Comparison of ENCODE assay signal across 18 mouse cellular contexts in the genomic region with DNA sequence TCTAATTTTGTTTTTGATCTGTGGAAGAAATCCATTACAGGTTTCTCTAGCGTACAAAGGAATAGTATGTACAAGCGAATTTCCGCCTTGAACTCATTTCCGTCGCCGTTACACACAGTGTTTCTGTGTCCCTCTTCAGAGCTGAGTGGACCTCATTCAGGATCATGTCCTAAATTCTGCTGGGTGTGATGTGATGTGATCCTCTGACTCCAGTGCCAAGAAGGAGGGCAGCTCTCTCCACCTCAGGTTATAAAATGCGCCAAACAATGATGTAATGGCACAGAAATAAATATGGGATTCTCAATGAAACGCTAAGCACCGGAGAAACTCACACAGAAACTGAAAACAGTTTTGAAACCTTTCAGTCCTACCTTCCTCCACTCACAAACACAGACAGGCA. TPM values are rescaled to one million over a fixed set of nuclear protein-coding genes. Genes with fewer than 3 reads are reported as not detected.
DNase-seq lines count a peak whose midpoint lies in the region; ATAC-seq and TF ChIP-seq lines count a peak whose summit lies in the region.
"Had no signal": no experiment of that assay in that cellular context is flagged by ENCODE, and none has a peak within 500 bp of the region (broad histone marks: within the 10 kb centered on the region; RNA-seq: fewer than 3 reads in every experiment).

No protein-coding gene starts in this region.

- H3K4me2 ChIP-seq in heart, embryonic 13.5 days, result no peak overlapping the region
- no peak overlapping the region for H3K4me2 ChIP-seq in heart, embryonic 11.5 days
- peak overlapping the region; percentile 51 for H3K4me2 ChIP-seq in myocyte (ENCODE audit: low read depth)
- H3K4me2 ChIP-seq in midbrain, postnatal 0 days (ENCODE audit: low read depth, low read length, poor library complexity, severe bottlenecking), result no peak overlapping the region
- H3K4me2 ChIP-seq: embryonic facial prominence, embryonic 12.5 days; kidney, embryonic 15.5 days; liver, embryonic 12.5 days; lung, embryonic 15.5 days; midbrain, embryonic 11.5 days had no signal

- DNase-seq in brain, adult 2 months (ENCODE audit: low read depth, low spot score), result peak; percentile 46
- peak; percentile 34 to 36 for DNase-seq in heart, postnatal 10 days
- DNase-seq in midbrain, postnatal 0 days (ENCODE audit: low spot score), result no peak
- DNase-seq in right cerebral cortex, postnatal 25 days, result no peak
- DNase-seq: adrenal gland, adult 2 months; cerebellum, postnatal 36 days; forebrain, postnatal 0 days; thymus, adult 18-20 months had no signal

- WGBS in heart, embryonic 13.5 days, result 75% methylated on average over 9 of the region's 9 CpGs
- WGBS in heart, embryonic 11.5 days (ENCODE audit: insufficient replicate concordance), result 89% methylated on average over 9 of the region's 9 CpGs
- WGBS in midbrain, postnatal 0 days, result 94% methylated on average over 9 of the region's 9 CpGs

- no peak overlapping the region for H3K9ac ChIP-seq in heart, embryonic 13.5 days
- H3K9ac ChIP-seq in heart, embryonic 11.5 days (ENCODE audit: low read depth, low read length), result no peak overlapping the region
- H3K9ac ChIP-seq in midbrain, postnatal 0 days (replicated peaks; ENCODE audit: low read length, poor library complexity, severe bottlenecking), result no peak overlapping the region
- H3K9ac ChIP-seq: embryonic facial prominence, embryonic 12.5 days; forebrain, postnatal 0 days; kidney, embryonic 15.5 days; liver, embryonic 12.5 days; lung, embryonic 15.5 days had no signal

- no peak for TF ChIP-seq POLR2A in myocyte (IDR thresholded peaks at IDR 0.05; ENCODE audit: insufficient read length, low read depth)

- no peaks in the 10 kb centered on the region for H3K27me3 ChIP-seq in heart, embryonic 13.5 days (replicated peaks)
- H3K27me3 ChIP-seq in heart, embryonic 11.5 days (ENCODE audit: control insufficient read depth, insufficient read depth, low read length), result no peaks in the 10 kb centered on the region
- no peaks in the 10 kb centered on the region for H3K27me3 ChIP-seq in myocyte (ENCODE audit: control insufficient read depth, insufficient read depth, insufficient read length)
- H3K27me3 ChIP-seq in midbrain, postnatal 0 days (ENCODE audit: insufficient read depth, low read length), result no peaks in the 10 kb centered on the region
- H3K27me3 ChIP-seq: embryonic facial prominence, embryonic 12.5 days; kidney, embryonic 15.5 days; lung, embryonic 15.5 days had no signal

- no peak for TF ChIP-seq CTCF in midbrain, postnatal 0 days (IDR thresholded peaks at IDR 0.05)

- no peaks in the 10 kb centered on the region for H3K36me3 ChIP-seq in heart, embryonic 13.5 days
- no peaks in the 10 kb centered on the region for H3K36me3 ChIP-seq in heart, embryonic 11.5 days (ENCODE audit: control insufficient read depth, insufficient read depth, low read length)
- H3K36me3 ChIP-seq in myocyte (ENCODE audit: control insufficient read depth, insufficient read depth), result no peaks in the 10 kb centered on the region
- no peaks in the 10 kb centered on the region for H3K36me3 ChIP-seq in midbrain, postnatal 0 days (ENCODE audit: insufficient read depth, low read length)
- H3K36me3 ChIP-seq: embryonic facial prominence, embryonic 12.5 days; G1E; kidney, embryonic 15.5 days; liver, embryonic 12.5 days; lung, embryonic 15.5 days had no signal

- H3K4me1 ChIP-seq in heart, embryonic 13.5 days, result peaks cover 21% of the 10 kb centered on the region
- H3K4me1 ChIP-seq in heart, embryonic 11.5 days (ENCODE audit: control insufficient read depth, insufficient read depth, low read length), result peaks cover 4% of the 10 kb centered on the region; the same call in 1 of the 2 replicates
- no peaks in the 10 kb centered on the region for H3K4me1 ChIP-seq in midbrain, postnatal 0 days (ENCODE audit: insufficient read depth, low read length)
- H3K4me1 ChIP-seq: embryonic facial prominence, embryonic 12.5 days; kidney, embryonic 15.5 days; lung, embryonic 15.5 days had no signal

- H3K27ac ChIP-seq in heart, embryonic 13.5 days (replicated peaks), result 0 out of 2 replicates have a peak overlapping the region, but pooled peaks have one; percentile 53
- H3K27ac ChIP-seq in heart, embryonic 11.5 days (ENCODE audit: low read depth, low read length), result no peak overlapping the region
- H3K27ac ChIP-seq in midbrain, postnatal 0 days (ENCODE audit: low read depth, low read length), result no peak overlapping the region
- H3K27ac ChIP-seq: embryonic facial prominence, embryonic 12.5 days; kidney, embryonic 15.5 days; liver, embryonic 12.5 days; lung, embryonic 15.5 days; macrophage had no signal

- no peak overlapping the region for H3ac ChIP-seq in myocyte (ENCODE audit: control insufficient read depth, insufficient read length)

- ATAC-seq in heart, embryonic 13.5 days (ENCODE audit: extremely low read depth, insufficient number of reproducible peaks, low FRiP score, low TSS enrichment), result no peak
- no peak for ATAC-seq in heart, embryonic 11.5 days (replicated peaks; ENCODE audit: insufficient number of reproducible peaks, low FRiP score, low TSS enrichment)
- ATAC-seq in midbrain, postnatal 0 days (ENCODE audit: low FRiP score), result no peak
- ATAC-seq: forebrain, postnatal 0 days; liver, embryonic 12.5 days had no signal

- H3K4me3 ChIP-seq in heart, embryonic 13.5 days, result no peak overlapping the region
- no peak overlapping the region for H3K4me3 ChIP-seq in heart, embryonic 11.5 days (ENCODE audit: low read depth, low read length)
- H3K4me3 ChIP-seq in myocyte, result no peak overlapping the region
- no peak overlapping the region for H3K4me3 ChIP-seq in midbrain, postnatal 0 days (ENCODE audit: low read depth, low read length)
- H3K4me3 ChIP-seq: embryonic facial prominence, embryonic 12.5 days; kidney, embryonic 15.5 days; liver, embryonic 12.5 days; lung, embryonic 15.5 days had no signal

- no peaks in the 10 kb centered on the region for H3K79me2 ChIP-seq in myocyte (ENCODE audit: control insufficient read depth, insufficient read depth)

- no peaks in the 10 kb centered on the region for H3K9me3 ChIP-seq in heart, embryonic 13.5 days
- no peaks in the 10 kb centered on the region for H3K9me3 ChIP-seq in heart, embryonic 11.5 days (replicated peaks; ENCODE audit: control insufficient read depth, low read length)
- H3K9me3 ChIP-seq in midbrain, postnatal 0 days (ENCODE audit: low read length), result no peaks in the 10 kb centered on the region
- H3K9me3 ChIP-seq: embryonic facial prominence, embryonic 12.5 days; G1E; kidney, embryonic 15.5 days; liver, embryonic 12.5 days; lung, embryonic 15.5 days had no signal

- intact Hi-C loops in heart, postnatal 10 days (cut with DNase I), result no loop called here

TF ChIP-seq in myocyte, 11 proteins besides CTCF, POLR2A, EP300 and RAD21:
- no peak for TF ChIP-seq TCF12 (IDR thresholded peaks at IDR 0.05; ENCODE audit: insufficient read depth, poor library complexity, severe bottlenecking)
- 0 out of 2 replicates have a peak, but pooled peaks have one; percentile 28 for TF ChIP-seq CEBPB (IDR thresholded peaks at IDR 0.05; ENCODE audit: insufficient read depth, poor library complexity, severe bottlenecking)
- no peak for TF ChIP-seq USF1 (IDR thresholded peaks at IDR 0.05; ENCODE audit: low read depth)
- no peak for TF ChIP-seq REST (IDR thresholded peaks at IDR 0.05; ENCODE audit: insufficient read depth, insufficient read length)
- TF ChIP-seq E2F4 (IDR thresholded peaks at IDR 0.05; ENCODE audit: insufficient read depth), result no peak

RNA-seq across cellular contexts. Expression of gene Fam20b, which starts 14.7 kb away (rescaled TPM):
- 20.2 and 21.4 TPM in 2 replicates for polyA plus RNA-seq in heart, embryonic 13.5 days (2015; fragmentation: Nextera tagmentation; extraction: Ambion mirVana)
- 22.4 and 27.5 TPM in 2 replicates for polyA plus RNA-seq in heart, embryonic 11.5 days (2014; fragmentation: Nextera tagmentation; extraction: Ambion mirVana)
- 10 to 100 TPM; 45.0 to 47.7 TPM for total RNA-seq in heart, postnatal 10 days (2021)
- 22.9 TPM for polyA plus RNA-seq in myocyte (2012; fragmentation: generic; extraction: Trizol)
- total RNA-seq in midbrain, postnatal 0 days (2014; rRNA removed), result 69.9 and 74.3 TPM in 2 replicates
- 30.0 and 32.3 TPM in 2 replicates for polyA plus RNA-seq in midbrain, postnatal 0 days (2015; fragmentation: Nextera tagmentation; extraction: Ambion mirVana)

RNA-seq across cellular contexts. Expression of gene Tor3a, which starts 59.4 kb away (rescaled TPM):
- polyA plus RNA-seq in heart, embryonic 13.5 days (2015; fragmentation: Nextera tagmentation; extraction: Ambion mirVana), result 4.8 and 5.1 TPM in 2 replicates
- polyA plus RNA-seq in heart, embryonic 11.5 days (2014; fragmentation: Nextera tagmentation; extraction: Ambion mirVana), result 4.5 and 5.5 TPM in 2 replicates
- 10 to 100 TPM; 11.2 to 14.3 TPM for total RNA-seq in heart, postnatal 10 days (2021)
- 45.9 TPM for polyA plus RNA-seq in myocyte (2012; fragmentation: generic; extraction: Trizol)
- total RNA-seq in midbrain, postnatal 0 days (2014; rRNA removed), result 2.6 and 3.3 TPM in 2 replicates
- 3.1 and 3.5 TPM in 2 replicates for polyA plus RNA-seq in midbrain, postnatal 0 days (2015; fragmentation: Nextera tagmentation; extraction: Ambion mirVana)

Comparison
In these comparisons a context has a peak if more than half of its experiments do, and no peak if none do; other contexts are left out.
1. DNase-seq: peak in brain, adult 2 months (single experiment) and heart, postnatal 10 days (2 of 2); none in midbrain, postnatal 0 days (single experiment) and right cerebral cortex, postnatal 25 days (single experiment).